Mouse (Mus musculus): ENCODE data around the gene Gm9913. TPM values are rescaled to one million over a fixed set of nuclear protein-coding genes. Genes with fewer than 3 reads are reported as not detected.

Gene Gm9913
- polyA plus RNA-seq (2011; ENCODE audit: insufficient read depth, insufficient read length, low read depth, missing spikeins) = not detected in 2 replicates

- H3K27ac ChIP-seq (ENCODE audit: insufficient read depth, low read length) = no peak within 1 kb of the TSS
- no peak for TF ChIP-seq EP300 (IDR thresholded peaks at IDR 0.05; ENCODE audit: insufficient read depth, low read depth, low read length)
- no peak for TF ChIP-seq CTCF (IDR thresholded peaks at IDR 0.05; ENCODE audit: low read depth, low read length)
- no peak for TF ChIP-seq POLR2A (IDR thresholded peaks at IDR 0.05; ENCODE audit: insufficient read depth, low read length)
- no peaks in the 10 kb centered on the region for H3K36me3 ChIP-seq (ENCODE audit: control insufficient read depth, insufficient read depth, low read length, poor library complexity, severe bottlenecking)
- peak within 1 kb of the TSS; percentile 65 for H3K4me3 ChIP-seq (ENCODE audit: low read depth, low read length)
- H3K27me3 ChIP-seq (ENCODE audit: control insufficient read depth, insufficient read depth, low read length, poor library complexity, severe bottlenecking) = peaks cover 15% of the 10 kb centered on the region
- no peaks in the 10 kb centered on the region for H3K4me1 ChIP-seq (ENCODE audit: control insufficient read depth, insufficient read depth, low read length)
- no peaks in the 10 kb centered on the region for H3K9me3 ChIP-seq (replicated peaks; ENCODE audit: control insufficient read depth, insufficient read depth, low read length, poor library complexity, severe bottlenecking)
- H3K9ac ChIP-seq (ENCODE audit: low read depth, poor library complexity, severe bottlenecking) = peak within 1 kb of the TSS; percentile 53
Measured at GRCm38 (mm10) chr2:125505006-125505745, at the start of gene Gm9913. Gene Gm9913, plus strand, starts transcription at chr2:125505089.

- H3K27ac ChIP-seq (ENCODE audit: insufficient read depth, low read length) = no peak overlapping the region
- H3K4me1 ChIP-seq (ENCODE audit: control insufficient read depth, insufficient read depth, low read length) = no peaks in the 10 kb centered on the region
- H3K36me3 ChIP-seq (ENCODE audit: control insufficient read depth, insufficient read depth, low read length, poor library complexity, severe bottlenecking) = no peaks in the 10 kb centered on the region
- H3K4me3 ChIP-seq (ENCODE audit: low read depth, low read length) = no peak overlapping the region
- H3K27me3 ChIP-seq (ENCODE audit: control insufficient read depth, insufficient read depth, low read length, poor library complexity, severe bottlenecking) = no peaks in the 10 kb centered on the region
- H3K9me3 ChIP-seq (replicated peaks; ENCODE audit: control insufficient read depth, insufficient read depth, low read length, poor library complexity, severe bottlenecking) = no peaks in the 10 kb centered on the region
- TF ChIP-seq EP300 (IDR thresholded peaks at IDR 0.05; ENCODE audit: insufficient read depth, low read depth, low read length) (no peak), CTCF (IDR thresholded peaks at IDR 0.05; ENCODE audit: low read depth, low read length) (no peak), POLR2A (IDR thresholded peaks at IDR 0.05; ENCODE audit: insufficient read depth, low read length) (no peak)
- H3K9ac ChIP-seq (ENCODE audit: low read depth, poor library complexity, severe bottlenecking) = no peak overlapping the region
Measured at GRCm38 (mm10) chr2:125456059-125456789, 48.7 kb upstream of the Gm9913 start.

- Histone ChIP-seq H3K27me3 (ENCODE audit: control insufficient read depth, insufficient read depth, low read length, poor library complexity, severe bottlenecking) (no peaks in the 10 kb centered on the region), H3K4me1 (ENCODE audit: control insufficient read depth, insufficient read depth, low read length) (no peaks in the 10 kb centered on the region), H3K9ac (ENCODE audit: low read depth, poor library complexity, severe bottlenecking) (no peak overlapping the region), H3K4me3 (ENCODE audit: low read depth, low read length) (no peak overlapping the region), H3K9me3 (replicated peaks; ENCODE audit: control insufficient read depth, insufficient read depth, low read length, poor library complexity, severe bottlenecking) (no peaks in the 10 kb centered on the region), H3K27ac (ENCODE audit: insufficient read depth, low read length) (no peak overlapping the region), H3K36me3 (ENCODE audit: control insufficient read depth, insufficient read depth, low read length, poor library complexity, severe bottlenecking) (no peaks in the 10 kb centered on the region)
- TF ChIP-seq POLR2A (IDR thresholded peaks at IDR 0.05; ENCODE audit: insufficient read depth, low read length) = no peak
- TF ChIP-seq CTCF (IDR thresholded peaks at IDR 0.05; ENCODE audit: low read depth, low read length) = no peak
- no peak for TF ChIP-seq EP300 (IDR thresholded peaks at IDR 0.05; ENCODE audit: insufficient read depth, low read depth, low read length)
Measured at GRCm38 (mm10) chr2:125459087-125459486, 45.8 kb upstream of the Gm9913 start.

DNA sequence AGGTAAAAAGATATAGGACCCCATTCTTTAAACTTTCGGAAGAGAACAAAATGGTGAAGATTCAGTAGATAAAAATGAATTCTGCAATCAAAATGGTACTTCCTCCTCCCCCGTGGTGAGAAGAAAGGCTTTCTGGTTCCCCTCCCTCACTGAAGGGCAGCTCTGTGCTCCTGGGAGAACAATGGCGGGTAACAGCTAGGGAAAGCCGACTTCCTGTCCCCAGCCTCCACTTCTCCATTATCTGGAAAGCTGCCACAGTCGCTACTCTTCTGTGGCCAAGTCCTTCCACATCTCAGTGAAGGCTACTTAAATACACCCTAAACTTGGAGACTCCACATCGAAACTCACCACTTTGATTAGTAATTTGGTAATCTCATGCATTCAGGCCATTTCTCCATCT lies 40.9 kb upstream of the Gm9913 start:
- Histone ChIP-seq H3K4me1 (ENCODE audit: control insufficient read depth, insufficient read depth, low read length) (no peaks in the 10 kb centered on the region), H3K9ac (ENCODE audit: low read depth, poor library complexity, severe bottlenecking) (no peak overlapping the region), H3K27ac (ENCODE audit: insufficient read depth, low read length) (no peak overlapping the region), H3K9me3 (replicated peaks; ENCODE audit: control insufficient read depth, insufficient read depth, low read length, poor library complexity, severe bottlenecking) (no peaks in the 10 kb centered on the region), H3K36me3 (ENCODE audit: control insufficient read depth, insufficient read depth, low read length, poor library complexity, severe bottlenecking) (no peaks in the 10 kb centered on the region), H3K4me3 (ENCODE audit: low read depth, low read length) (no peak overlapping the region), H3K27me3 (ENCODE audit: control insufficient read depth, insufficient read depth, low read length, poor library complexity, severe bottlenecking) (no peaks in the 10 kb centered on the region)
- TF ChIP-seq POLR2A (IDR thresholded peaks at IDR 0.05; ENCODE audit: insufficient read depth, low read length) = no peak

DNA sequence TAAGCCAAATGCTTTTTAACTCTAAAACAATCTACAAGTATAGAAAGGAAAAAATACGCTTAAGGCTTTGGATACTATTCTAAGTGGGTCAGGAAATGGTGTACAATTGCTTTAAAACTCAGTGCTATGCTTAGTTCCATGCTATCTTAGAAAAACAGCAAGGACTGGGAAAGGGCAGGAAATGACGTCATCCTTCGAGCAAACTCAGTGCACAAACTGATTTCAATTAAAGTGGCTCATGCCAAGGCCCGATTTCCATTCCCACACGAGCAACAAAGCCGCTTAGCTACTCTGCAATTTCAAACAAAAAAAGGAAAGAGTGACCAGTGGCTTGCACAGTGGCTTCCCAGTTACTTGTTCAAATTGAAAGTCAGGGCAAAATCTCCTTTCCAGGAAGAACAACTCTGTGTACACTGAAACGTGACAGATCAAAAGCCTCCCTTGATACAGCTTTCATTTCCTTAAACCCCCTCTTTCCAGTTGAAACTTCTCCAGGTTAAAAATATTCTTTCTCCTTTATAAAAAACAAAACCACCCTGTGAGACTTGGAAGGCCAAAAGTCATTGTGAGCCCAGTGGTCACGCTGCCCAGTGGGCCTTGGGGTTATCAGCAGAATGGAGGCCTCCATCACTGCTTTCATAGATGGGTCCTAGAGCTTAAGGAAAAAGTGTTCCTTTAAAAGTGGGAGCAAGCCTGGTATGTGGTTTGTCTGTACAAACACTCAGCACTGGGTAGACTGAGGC lies 34.2 kb upstream of the Gm9913 start:
- H3K4me1 ChIP-seq (ENCODE audit: control insufficient read depth, insufficient read depth, low read length) = no peaks in the 10 kb centered on the region
- no peaks in the 10 kb centered on the region for H3K27me3 ChIP-seq (ENCODE audit: control insufficient read depth, insufficient read depth, low read length, poor library complexity, severe bottlenecking)
- H3K27ac ChIP-seq (ENCODE audit: insufficient read depth, low read length) = no peak overlapping the region
- H3K36me3 ChIP-seq (ENCODE audit: control insufficient read depth, insufficient read depth, low read length, poor library complexity, severe bottlenecking) = no peaks in the 10 kb centered on the region
- TF ChIP-seq POLR2A (IDR thresholded peaks at IDR 0.05; ENCODE audit: insufficient read depth, low read length) = no peak
- TF ChIP-seq CTCF (IDR thresholded peaks at IDR 0.05; ENCODE audit: low read depth, low read length) = no peak
- no peak for TF ChIP-seq EP300 (IDR thresholded peaks at IDR 0.05; ENCODE audit: insufficient read depth, low read depth, low read length)
- H3K4me3 ChIP-seq (ENCODE audit: low read depth, low read length) = no peak overlapping the region
- H3K9me3 ChIP-seq (replicated peaks; ENCODE audit: control insufficient read depth, insufficient read depth, low read length, poor library complexity, severe bottlenecking) = no peaks in the 10 kb centered on the region
- no peak overlapping the region for H3K9ac ChIP-seq (ENCODE audit: low read depth, poor library complexity, severe bottlenecking)
